Mouse (Mus musculus): ENCODE results near the gene Cct7. TPM values are rescaled to one million over a fixed set of nuclear protein-coding genes. Genes with fewer than 3 reads are reported as not detected.

The Cct7 gene
- polyA plus RNA-seq, 1 experiment, result 117 TPM

- Histone ChIP-seq H3K36me3 (ENCODE audit: control insufficient read depth, insufficient read depth, low read length) (no peaks in the 10 kb centered on the region), H3K4me1 (ENCODE audit: control insufficient read depth, insufficient read depth, low read length) (no peaks in the 10 kb centered on the region), H3K4me3 (ENCODE audit: insufficient read depth, low read depth, low read length) (peak overlapping the region; percentile 20; the same call in 1 of the 2 replicates), H3K27ac (ENCODE audit: insufficient read depth, low read depth, low read length) (no peak overlapping the region), H3K27me3 (replicated peaks; ENCODE audit: control insufficient read depth, insufficient read depth, low read length) (no peaks in the 10 kb centered on the region)
- 3% methylated on average over 34 of the region's 37 CpGs for WGBS
- TF ChIP-seq POLR2A (IDR thresholded peaks at IDR 0.05; ENCODE audit: low read depth, low read length) (no peak), CTCF (conservative IDR thresholded peaks at IDR 0.05; ENCODE audit: insufficient read depth, insufficient read length, low read depth, low read length) (no peak)
- DNase-seq, result no peak
Observed at GRCm38 (mm10) chr6:85502103-85502910, 51.0 kb downstream of the Cct7 start.

- Histone ChIP-seq H3K27me3 (replicated peaks; ENCODE audit: control insufficient read depth, insufficient read depth, low read length) (no peaks in the 10 kb centered on the region), H3K4me3 (ENCODE audit: insufficient read depth, low read depth, low read length) (peak within 1 kb of the TSS; percentile 20; the same call in 1 of the 2 replicates), H3K36me3 (ENCODE audit: control insufficient read depth, insufficient read depth, low read length) (no peaks in the 10 kb centered on the region), H3K27ac (ENCODE audit: insufficient read depth, low read depth, low read length) (no peak within 1 kb of the TSS), H3K4me1 (ENCODE audit: control insufficient read depth, insufficient read depth, low read length) (no peaks in the 10 kb centered on the region)
- WGBS, result under 1% methylated on average over 20 of the region's 22 CpGs
- TF ChIP-seq POLR2A (IDR thresholded peaks at IDR 0.05; ENCODE audit: low read depth, low read length), result no peak
- no peak for DNase-seq
Observed at GRCm38 (mm10) chr6:85502911-85503250, 51.6 kb downstream of the Cct7 start, which contains the start of gene Fbxo41. Gene Fbxo41 (minus strand): TSS chr6:85502994.

GRCm38 (mm10) chr6:85504908-85505307, 53.6 kb downstream of the Cct7 start:
- DNase-seq, result no peak
- Histone ChIP-seq H3K27ac (ENCODE audit: insufficient read depth, low read depth, low read length) (no peak overlapping the region), H3K4me1 (ENCODE audit: control insufficient read depth, insufficient read depth, low read length) (no peaks in the 10 kb centered on the region), H3K27me3 (replicated peaks; ENCODE audit: control insufficient read depth, insufficient read depth, low read length) (no peaks in the 10 kb centered on the region), H3K36me3 (ENCODE audit: control insufficient read depth, insufficient read depth, low read length) (no peaks in the 10 kb centered on the region), H3K4me3 (ENCODE audit: insufficient read depth, low read depth, low read length) (no peak overlapping the region)
- TF ChIP-seq CTCF (conservative IDR thresholded peaks at IDR 0.05; ENCODE audit: insufficient read depth, insufficient read length, low read depth, low read length) (no peak), POLR2A (IDR thresholded peaks at IDR 0.05; ENCODE audit: low read depth, low read length) (no peak)
- whole genome bisulfite sequencing, result 86% methylated on average over 2 of the region's 2 CpGs

GRCm38 (mm10) chr6:85508602-85509001, 57.3 kb downstream of the Cct7 start:
- TF ChIP-seq CTCF (conservative IDR thresholded peaks at IDR 0.05; ENCODE audit: insufficient read depth, insufficient read length, low read depth, low read length) (no peak), POLR2A (IDR thresholded peaks at IDR 0.05; ENCODE audit: low read depth, low read length) (no peak)
- no peak overlapping the region for H3K4me3 ChIP-seq (ENCODE audit: insufficient read depth, low read depth, low read length)
- H3K27me3 ChIP-seq (replicated peaks; ENCODE audit: control insufficient read depth, insufficient read depth, low read length), result peaks cover 13% of the 10 kb centered on the region
- WGBS, result 60% methylated on average over 5 of the region's 5 CpGs
- H3K36me3 ChIP-seq (ENCODE audit: control insufficient read depth, insufficient read depth, low read length), result no peaks in the 10 kb centered on the region
- no peak for DNase-seq
- no peak overlapping the region for H3K27ac ChIP-seq (ENCODE audit: insufficient read depth, low read depth, low read length)
- H3K4me1 ChIP-seq (ENCODE audit: control insufficient read depth, insufficient read depth, low read length), result no peaks in the 10 kb centered on the region

GRCm38 (mm10) chr6:85510476-85510875, 59.2 kb downstream of the Cct7 start:
- 4% methylated on average over 6 of the region's 6 CpGs for WGBS
- no peaks in the 10 kb centered on the region for H3K36me3 ChIP-seq (ENCODE audit: control insufficient read depth, insufficient read depth, low read length)
- peaks cover 14% of the 10 kb centered on the region for H3K27me3 ChIP-seq (replicated peaks; ENCODE audit: control insufficient read depth, insufficient read depth, low read length)
- H3K27ac ChIP-seq (ENCODE audit: insufficient read depth, low read depth, low read length), result no peak overlapping the region
- peak; percentile 27 for DNase-seq
- TF ChIP-seq CTCF (conservative IDR thresholded peaks at IDR 0.05; ENCODE audit: insufficient read depth, insufficient read length, low read depth, low read length) (peak; percentile 57), POLR2A (IDR thresholded peaks at IDR 0.05; ENCODE audit: low read depth, low read length) (no peak)
- no peaks in the 10 kb centered on the region for H3K4me1 ChIP-seq (ENCODE audit: control insufficient read depth, insufficient read depth, low read length)
- H3K4me3 ChIP-seq (ENCODE audit: insufficient read depth, low read depth, low read length), result no peak overlapping the region

- Histone ChIP-seq H3K4me1 (ENCODE audit: control insufficient read depth, insufficient read depth, low read length) (no peaks in the 10 kb centered on the region), H3K27me3 (replicated peaks; ENCODE audit: control insufficient read depth, insufficient read depth, low read length) (peaks cover 14% of the 10 kb centered on the region), H3K4me3 (ENCODE audit: insufficient read depth, low read depth, low read length) (no peak overlapping the region), H3K36me3 (ENCODE audit: control insufficient read depth, insufficient read depth, low read length) (no peaks in the 10 kb centered on the region), H3K27ac (ENCODE audit: insufficient read depth, low read depth, low read length) (no peak overlapping the region)
- WGBS, result 1% methylated on average over 88 of the region's 88 CpGs
- peak; percentile 34 for DNase-seq
- TF ChIP-seq CTCF (conservative IDR thresholded peaks at IDR 0.05; ENCODE audit: insufficient read depth, insufficient read length, low read depth, low read length), result no peak
Observed at GRCm38 (mm10) chr6:85511286-85512055, 60.2 kb downstream of the Cct7 start.

- under 1% methylated on average over 35 of the region's 36 CpGs for WGBS
- TF ChIP-seq POLR2A (IDR thresholded peaks at IDR 0.05; ENCODE audit: low read depth, low read length), result no peak
- no peaks in the 10 kb centered on the region for H3K36me3 ChIP-seq (ENCODE audit: control insufficient read depth, insufficient read depth, low read length)
- peaks cover 14% of the 10 kb centered on the region for H3K27me3 ChIP-seq (replicated peaks; ENCODE audit: control insufficient read depth, insufficient read depth, low read length)
- no peak overlapping the region for H3K27ac ChIP-seq (ENCODE audit: insufficient read depth, low read depth, low read length)
- H3K4me3 ChIP-seq (ENCODE audit: insufficient read depth, low read depth, low read length), result no peak overlapping the region
- no peaks in the 10 kb centered on the region for H3K4me1 ChIP-seq (ENCODE audit: control insufficient read depth, insufficient read depth, low read length)
- DNase-seq, result no peak
Observed at GRCm38 (mm10) chr6:85512056-85512440, 60.7 kb downstream of the Cct7 start.

Measured in kidney, adult 2 months (tissue).